Mouse (Mus musculus) erythroblast, adult 5-6 weeks (primary cell): ENCODE measurements around the gene Card10. TPM values are rescaled to one million over a fixed set of nuclear protein-coding genes. Genes with fewer than 3 reads are reported as not detected.

Experiments
- ATAC-seq: replicated peaks from 2 replicates; pipeline ENCODE4 v1.8.0; 2016; ENCODE audit warnings: moderate number of reproducible peaks, mild to moderate bottlenecking, moderate TSS enrichment, inconsistent platforms; ENCODE audit not compliant: poor library complexity, low FRiP score, severe bottlenecking
- total RNA-seq, 2 experiments: library from RNA; stranded (forward) in 1 of 2; stranded (reverse) in 1 of 2; fragments of 150-400 nt in 1 of 2; fragments of 200-764, 138-1000 nt in 1 of 2; gene quantifications; 2 replicates each; pipeline versions ENCODE4 v1.2.3 to v1.2.4; 2015 to 2017; ENCODE audit warnings: low replicate concordance in 2 of 2

Card10 gene
- total RNA-seq, 2 experiments from 2014 or later: 0.58 TPM; not detected in 1

DNA sequence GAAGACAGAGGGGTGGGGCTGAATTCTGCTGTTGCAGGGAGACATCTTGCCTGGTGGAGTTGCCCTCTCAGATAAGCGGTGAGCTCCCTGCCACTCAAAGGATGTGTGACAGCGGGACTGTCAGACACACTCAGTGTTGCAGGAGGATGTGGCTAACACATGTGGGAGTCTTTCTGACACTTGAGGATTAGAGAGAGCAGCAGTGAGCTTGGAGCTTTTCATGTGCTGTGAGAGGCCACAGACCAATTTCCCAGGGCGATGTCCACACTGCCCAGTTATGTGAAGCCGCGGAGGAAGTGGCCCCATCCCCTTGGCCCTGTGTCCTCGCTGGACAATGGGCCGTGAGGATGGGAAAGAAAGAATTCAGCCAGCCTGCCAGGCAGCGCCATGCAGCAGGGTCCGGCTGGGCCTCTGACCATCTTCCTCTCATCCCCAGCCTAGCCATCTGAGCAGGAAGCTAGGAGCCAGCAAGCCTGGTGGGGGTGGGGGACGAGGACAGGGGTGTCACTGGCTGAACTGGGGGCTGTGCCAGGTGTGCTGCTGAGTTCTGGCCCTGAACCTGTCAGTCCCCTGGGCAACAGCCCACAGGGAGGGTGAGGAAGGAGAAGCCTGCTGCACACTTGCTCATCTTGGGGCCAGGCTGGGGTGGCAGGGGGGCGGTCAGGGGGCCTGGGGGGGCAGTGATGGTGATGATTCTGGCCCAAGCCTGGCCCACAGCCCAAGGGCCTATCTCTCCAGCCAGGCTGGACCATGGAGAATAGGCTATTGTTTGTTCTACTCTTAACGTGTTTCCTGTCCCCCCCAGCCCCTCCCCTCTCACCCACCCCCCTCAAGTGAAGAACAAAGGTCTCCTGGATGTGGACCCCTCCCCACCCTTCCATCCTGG, 32.6 kb upstream of the Card10 start:
- no peak for ATAC-seq

DNA sequence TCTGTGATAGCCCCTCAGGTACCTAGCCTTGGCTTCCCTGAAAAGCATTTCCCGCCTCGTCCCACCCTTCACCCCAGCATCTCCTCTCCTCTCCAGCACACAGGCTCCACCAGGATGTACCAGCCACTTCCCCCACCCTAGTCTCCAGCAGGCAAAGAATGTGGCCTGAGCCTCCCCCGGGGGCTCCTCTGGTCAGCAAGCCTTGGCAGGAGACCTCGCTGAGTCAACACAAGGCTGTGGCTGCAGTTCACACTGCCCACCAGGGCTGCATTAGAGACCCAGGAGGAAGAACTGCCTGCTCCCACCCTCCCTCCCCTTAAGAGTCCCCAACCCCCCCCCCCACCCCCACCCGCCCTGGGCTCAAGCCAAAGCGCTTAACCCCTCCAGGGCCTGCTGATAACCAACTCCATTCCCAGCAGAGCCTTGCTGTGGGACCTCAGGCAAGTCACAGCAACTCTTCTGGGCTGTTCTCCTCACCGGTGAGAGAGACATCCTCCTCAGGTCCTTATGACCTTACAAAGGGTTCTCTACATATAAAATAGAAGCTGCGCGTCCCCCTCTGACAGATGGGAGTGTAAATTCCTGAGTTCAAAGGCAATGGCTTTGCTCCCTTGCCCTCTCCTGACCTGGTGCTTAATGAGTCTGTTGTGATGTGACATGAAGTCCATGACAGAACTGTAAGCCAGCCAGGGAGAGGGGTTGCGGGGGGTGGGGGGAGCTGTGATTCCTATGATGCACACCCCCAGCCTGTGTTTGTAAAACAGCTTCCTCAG, 31.6 kb upstream of the Card10 start:
- ATAC-seq: no peak

GRCm38 (mm10) chr15:78833582-78833981, 30.7 kb upstream of the Card10 start:
- no peak for ATAC-seq

DNA sequence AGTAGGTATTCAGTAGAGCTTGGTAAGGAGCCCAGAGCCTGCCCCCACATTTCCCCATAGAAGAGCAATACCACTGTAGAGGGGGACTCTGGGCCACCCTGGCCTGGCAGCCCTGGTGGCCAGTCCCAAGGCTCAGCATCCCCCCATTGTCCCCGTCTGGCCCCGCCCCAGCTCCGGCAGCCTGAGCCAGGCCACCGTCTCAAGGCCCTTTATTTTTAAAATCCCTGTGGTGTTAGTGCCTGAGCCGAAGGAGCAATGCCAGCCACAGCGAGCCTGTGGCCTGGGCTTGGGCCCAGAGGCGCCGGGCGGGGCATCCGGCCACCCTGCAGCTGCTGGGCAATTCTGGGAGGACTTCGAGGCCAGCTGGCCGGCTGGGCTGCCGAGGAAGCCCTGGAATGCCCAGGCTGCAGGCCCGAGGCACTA, 29.9 kb upstream of the Card10 start:
- ATAC-seq: no peak

- ATAC-seq: no peak
Observed at GRCm38 (mm10) chr15:78831720-78832657, 29.1 kb upstream of the Card10 start.

GRCm38 (mm10) chr15:78830742-78831719, 28.2 kb upstream of the Card10 start:
- no peak for ATAC-seq

GRCm38 (mm10) chr15:78829636-78830035, 26.8 kb upstream of the Card10 start:
- ATAC-seq: no peak

GRCm38 (mm10) chr15:78828315-78828714, 25.5 kb upstream of the Card10 start:
- no peak for ATAC-seq

DNA sequence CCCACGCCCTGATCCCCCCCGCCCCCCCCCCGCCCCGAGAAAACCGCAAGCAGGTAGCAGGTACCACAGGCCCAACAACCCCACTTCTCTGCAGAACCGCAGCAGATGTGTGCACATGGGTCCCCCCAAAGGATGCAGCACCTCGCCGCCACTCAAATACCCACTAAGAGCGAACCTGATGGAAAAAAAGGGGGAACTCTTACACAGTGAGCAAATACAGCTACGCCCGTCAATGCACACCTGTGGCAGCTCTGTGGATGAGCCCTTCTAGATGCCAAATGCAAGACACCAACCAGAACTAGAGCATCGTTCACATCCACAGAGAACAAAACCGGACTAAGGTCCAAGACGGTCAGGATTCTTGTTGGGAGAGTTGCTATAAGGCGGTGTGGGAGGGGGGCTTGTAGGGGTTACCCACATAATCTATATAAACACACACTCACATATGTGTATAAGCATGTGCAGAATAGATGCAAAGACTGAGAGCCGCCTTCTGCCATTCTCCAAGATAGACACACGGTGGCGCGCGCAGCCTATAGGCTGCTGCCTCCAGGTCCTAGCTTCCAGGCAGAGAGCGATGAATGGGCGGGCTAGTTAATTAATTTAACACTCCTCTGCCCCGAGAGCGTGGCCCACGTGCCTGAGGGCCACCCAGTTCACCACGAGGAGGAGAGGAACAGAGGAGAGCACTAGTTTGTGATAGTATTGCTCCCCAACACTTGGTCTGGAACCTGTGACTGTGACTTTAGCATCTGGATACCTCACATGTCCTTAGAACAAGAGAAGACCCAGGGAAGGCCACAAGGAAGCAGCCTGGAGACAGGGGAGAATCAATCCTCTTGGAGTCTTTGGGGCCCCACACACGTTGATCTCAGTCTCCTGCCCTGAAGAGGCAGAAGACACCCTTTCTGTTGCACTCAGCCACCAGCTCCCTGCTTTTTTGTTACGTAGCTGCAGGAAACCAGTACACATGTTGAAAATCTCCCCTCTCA, 23.7 kb upstream of the Card10 start:
- ATAC-seq: peak; percentile 50

DNA sequence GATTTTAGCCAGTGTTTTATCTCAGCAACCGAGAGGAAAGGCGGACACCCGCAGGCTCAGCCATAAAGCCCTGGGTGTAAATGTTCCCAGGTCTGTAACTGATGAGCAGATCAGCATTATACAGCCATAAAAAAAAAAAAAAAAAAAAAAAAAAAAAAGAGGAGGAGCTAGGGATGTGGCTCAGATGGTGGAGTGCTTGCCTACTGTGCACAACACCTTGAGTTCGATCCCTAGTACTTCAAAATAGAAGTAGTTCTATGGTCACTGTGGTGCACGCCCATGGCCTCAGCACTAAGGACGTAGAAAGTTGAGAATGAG, 13.2 kb upstream of the Card10 start:
- ATAC-seq: no peak

GRCm38 (mm10) chr15:78815314-78816073, 12.7 kb upstream of the Card10 start:
- ATAC-seq: 0 out of 2 replicates have a peak, but pooled peaks have one; percentile 29

DNA sequence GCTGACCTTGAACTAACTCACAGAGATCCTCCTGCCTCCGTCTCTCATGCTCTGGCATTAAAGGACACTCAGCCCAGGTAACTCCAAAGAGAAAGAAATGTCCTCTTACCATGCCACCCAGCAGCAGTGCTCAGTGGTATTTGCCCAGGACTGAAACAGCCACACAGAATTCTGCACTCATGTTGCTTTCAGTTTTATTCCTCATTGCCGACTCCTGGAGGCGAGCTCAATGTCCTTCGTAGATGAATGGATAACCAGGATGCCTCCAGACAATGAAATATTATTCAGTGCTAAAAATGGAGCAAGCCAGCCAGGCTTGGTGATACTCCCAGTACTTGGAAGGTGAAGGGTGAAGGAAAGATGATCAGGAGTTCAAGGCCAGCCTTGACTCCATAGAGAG, 10.8 kb upstream of the Card10 start:
- ATAC-seq: no peak

DNA sequence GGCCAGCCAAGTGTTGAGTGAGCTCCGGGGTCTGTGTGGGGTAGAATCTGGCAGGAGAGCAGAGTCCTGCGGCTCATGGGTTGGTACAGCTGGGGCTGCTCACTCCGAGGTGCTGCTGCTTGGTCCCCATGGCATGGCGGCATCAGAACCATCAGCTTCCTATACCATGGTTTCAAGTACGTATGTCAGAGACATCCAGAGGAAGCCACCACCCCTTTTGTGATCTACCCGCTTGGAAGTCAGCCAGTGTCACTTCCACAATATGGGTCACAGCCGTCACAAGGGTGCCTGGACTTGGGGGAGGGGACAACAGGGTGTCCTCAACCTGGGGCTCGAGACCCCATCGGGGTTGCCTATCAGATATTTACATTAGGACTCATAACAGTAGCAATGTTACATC, 7.3 kb upstream of the Card10 start:
- ATAC-seq: no peak

DNA sequence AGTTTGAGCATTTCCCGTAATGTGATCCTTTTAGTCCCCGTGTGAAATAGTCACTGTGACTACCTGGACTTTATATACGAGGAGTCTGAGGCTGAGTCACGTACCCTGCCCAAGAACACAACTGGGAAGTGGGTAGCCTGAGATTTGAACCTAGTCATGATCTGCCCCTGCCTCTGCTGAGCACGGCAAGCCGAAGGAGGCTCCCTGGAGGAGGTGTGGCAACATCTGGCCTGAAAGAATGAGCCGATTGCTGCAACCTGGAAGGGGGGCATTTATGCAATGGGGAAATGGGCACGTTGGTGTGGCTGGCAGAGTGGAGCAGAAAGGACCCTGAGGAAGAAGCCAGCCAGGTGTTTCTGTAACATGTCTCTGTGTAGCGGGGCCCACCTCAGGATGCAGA, 6.9 kb upstream of the Card10 start:
- ATAC-seq: no peak

DNA sequence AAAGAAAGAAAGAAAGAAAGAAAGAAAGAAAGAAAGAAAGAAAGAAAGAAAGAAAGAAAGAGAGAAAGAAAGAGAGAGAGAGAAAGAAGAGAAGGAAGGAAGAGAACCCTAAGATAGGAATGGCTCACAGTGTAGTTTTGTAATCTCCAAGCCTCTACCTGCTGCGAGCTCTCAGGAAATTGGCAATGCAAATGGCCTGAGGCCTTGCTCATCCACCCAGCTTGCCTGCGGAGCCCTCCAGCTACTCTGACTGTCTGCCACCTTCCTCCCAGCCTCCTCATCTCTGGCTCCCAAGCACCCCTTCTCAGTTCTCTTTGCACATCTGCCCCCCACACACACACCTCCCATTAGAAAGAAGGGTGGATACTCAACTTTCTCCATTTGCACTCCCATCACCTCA, 6.1 kb upstream of the Card10 start:
- no peak for ATAC-seq

GRCm38 (mm10) chr15:78807141-78807540, 4.3 kb upstream of the Card10 start:
- ATAC-seq: no peak

DNA sequence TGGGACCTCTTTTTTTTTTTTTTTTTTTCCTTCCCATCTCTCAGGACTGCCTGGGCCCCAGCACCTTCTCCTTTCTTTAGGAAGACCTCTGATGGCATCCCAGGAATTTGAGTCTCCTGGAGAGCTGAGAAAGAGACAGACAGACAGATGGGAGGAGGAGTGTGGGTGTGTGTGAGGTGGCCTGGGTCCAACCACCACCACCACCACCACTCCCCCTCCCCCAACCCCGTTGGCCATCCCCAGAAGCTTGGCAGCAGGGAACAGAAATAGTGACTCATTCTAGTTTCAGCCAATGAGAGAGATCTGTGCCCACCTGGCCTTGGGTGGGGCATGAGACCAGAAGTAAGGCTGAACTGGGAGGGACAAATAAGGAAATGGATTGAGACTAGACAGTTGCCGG, 3.8 kb upstream of the Card10 start:
- no peak for ATAC-seq
